ENCODE assay signal across 24 mouse cellular contexts in the genomic region with DNA sequence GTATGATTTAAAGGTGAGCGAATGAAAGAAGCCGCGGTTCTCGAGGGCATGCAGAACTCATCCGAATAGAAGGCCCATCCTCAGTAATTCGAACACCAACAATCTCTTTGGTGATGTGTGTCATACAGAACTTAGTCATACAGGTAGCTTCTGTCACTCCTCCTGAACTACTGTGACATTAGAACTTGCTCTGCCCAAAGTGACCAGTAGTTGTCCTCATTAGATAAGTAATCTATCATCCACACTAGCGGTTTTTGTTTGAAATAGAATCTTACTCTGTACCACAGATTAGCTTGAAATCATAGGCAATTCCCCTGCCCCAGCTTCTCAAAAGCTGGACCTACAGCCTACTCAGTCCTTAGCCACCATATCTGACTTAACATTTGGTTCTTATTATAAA.
A peak's percentile ranks its signal among the peaks of the same experiment; 100 is the strongest.
DNase-seq lines count a peak whose midpoint lies in the region; ATAC-seq and TF ChIP-seq lines count a peak whose summit lies in the region.
"Had no signal": no experiment of that assay in that cellular context is flagged by ENCODE, and none has a peak within 500 bp of the region (broad histone marks: within the 10 kb centered on the region; RNA-seq: fewer than 3 reads in every experiment).

No protein-coding gene starts in this region.

- H3K9ac ChIP-seq in liver, postnatal 0 days (replicated peaks): no peak overlapping the region
- H3K9ac ChIP-seq in stomach, postnatal 0 days (ENCODE audit: low read length): no peak overlapping the region
- H3K9ac ChIP-seq: embryonic facial prominence, embryonic 13.5 days; forebrain, postnatal 0 days; hindbrain, embryonic 15.5 days; liver, embryonic 14.5 days; neural tube, embryonic 13.5 days had no signal

- peak; percentile 47 for TF ChIP-seq CTCF in gastrocnemius, adult 2 months (IDR thresholded peaks at IDR 0.05)
- TF ChIP-seq CTCF in liver, postnatal 0 days (IDR thresholded peaks at IDR 0.05; ENCODE audit: low read depth): 0 out of 2 replicates have a peak, but pooled peaks have one; percentile 21
- TF ChIP-seq CTCF in stomach, postnatal 0 days (IDR thresholded peaks at IDR 0.05; ENCODE audit: low read depth): peak; percentile 37; the same call in 1 of the 2 replicates

- no peak for TF ChIP-seq EP300 in liver, postnatal 0 days (IDR thresholded peaks at IDR 0.05; ENCODE audit: low read depth)
- no peak for TF ChIP-seq EP300 in stomach, postnatal 0 days (optimal IDR thresholded peaks at IDR 0.05)

- H3K36me3 ChIP-seq in liver, postnatal 0 days (replicated peaks; ENCODE audit: insufficient read depth, low read length): no peaks in the 10 kb centered on the region
- no peaks in the 10 kb centered on the region for H3K36me3 ChIP-seq in stomach, postnatal 0 days (ENCODE audit: control insufficient read depth, insufficient read depth, low read length)
- H3K36me3 ChIP-seq: embryonic facial prominence, embryonic 13.5 days; G1E; hindbrain, embryonic 15.5 days; limb, embryonic 10.5 days; neural tube, embryonic 13.5 days had no signal

- H3K4me2 ChIP-seq in liver, postnatal 0 days (ENCODE audit: low read depth, low read length): no peak overlapping the region
- H3K4me2 ChIP-seq in stomach, postnatal 0 days (replicated peaks; ENCODE audit: low read depth): no peak overlapping the region
- H3K4me2 ChIP-seq: embryonic facial prominence, embryonic 13.5 days; hindbrain, embryonic 15.5 days; midbrain, embryonic 11.5 days; neural tube, embryonic 13.5 days had no signal

- H3K4me3 ChIP-seq in gastrocnemius, adult 2 months: no peak overlapping the region
- H3K4me3 ChIP-seq in liver, postnatal 0 days (ENCODE audit: low read depth, low read length): no peak overlapping the region
- H3K4me3 ChIP-seq in stomach, postnatal 0 days (ENCODE audit: low read depth, low read length): no peak overlapping the region
- H3K4me3 ChIP-seq: embryonic facial prominence, embryonic 13.5 days; hindbrain, embryonic 15.5 days; limb, embryonic 10.5 days; neural tube, embryonic 13.5 days had no signal

- no peaks in the 10 kb centered on the region for H3K27me3 ChIP-seq in liver, postnatal 0 days (ENCODE audit: insufficient read depth, low read length)
- no peaks in the 10 kb centered on the region for H3K27me3 ChIP-seq in stomach, postnatal 0 days (ENCODE audit: control insufficient read depth, insufficient read depth, low read length)
- H3K27me3 ChIP-seq: embryonic facial prominence, embryonic 13.5 days; hindbrain, embryonic 15.5 days; neural tube, embryonic 13.5 days had no signal

- DNase-seq in gastrocnemius, adult 2 months: no peak
- no peak for DNase-seq in gastrocnemius, adult 8-10 months (ENCODE audit: low spot score in 2 of 2)
- DNase-seq in liver, postnatal 0 days: no peak
- DNase-seq in liver: no peak
- no peak for DNase-seq in stomach, postnatal 0 days (ENCODE audit: low spot score)
- DNase-seq in frontal cortex, postnatal 25 days (ENCODE audit: low spot score in 2 of 2): no peak
- no peak for DNase-seq in heart, postnatal 4 days
- DNase-seq: adrenal gland, adult 2 months; cerebellum, adult 18-20 months; forebrain, postnatal 0 days; gastrocnemius, postnatal 10 days; heart, postnatal 14 days; kidney, adult 8-10 months; lung, postnatal 36 days; right cerebral cortex, postnatal 25 days; thymus, postnatal 25 days had no signal

- intact Hi-C loops in gastrocnemius, adult 2 months (cut with DNase I): no loop called here

- WGBS in liver, postnatal 0 days (ENCODE audit: insufficient replicate concordance): 82% methylated on average over 7 of the region's 7 CpGs
- WGBS in stomach, postnatal 0 days: 85% methylated on average over 7 of the region's 7 CpGs

- H3K9me3 ChIP-seq in liver, postnatal 0 days (ENCODE audit: low read length): no peaks in the 10 kb centered on the region
- H3K9me3 ChIP-seq in stomach, postnatal 0 days (ENCODE audit: control insufficient read depth, low read length): no peaks in the 10 kb centered on the region
- H3K9me3 ChIP-seq: embryonic facial prominence, embryonic 13.5 days; G1E; hindbrain, embryonic 15.5 days; limb, embryonic 10.5 days; neural tube, embryonic 13.5 days had no signal

- no peak overlapping the region for H3K27ac ChIP-seq in gastrocnemius, adult 2 months
- H3K27ac ChIP-seq in liver, postnatal 0 days (ENCODE audit: low read depth): no peak overlapping the region
- no peak overlapping the region for H3K27ac ChIP-seq in stomach, postnatal 0 days (replicated peaks)
- H3K27ac ChIP-seq: embryonic facial prominence, embryonic 13.5 days; hindbrain, embryonic 15.5 days; limb, embryonic 10.5 days; liver, embryonic 14.5 days; neural tube, embryonic 13.5 days had no signal

- ATAC-seq in liver, postnatal 0 days: no peak
- peak; percentile 65 for ATAC-seq in common myeloid progenitor, adult 5-6 weeks (replicated peaks; ENCODE audit: low read depth, poor library complexity, severe bottlenecking)
- no peak for ATAC-seq in stomach, postnatal 0 days (ENCODE audit: low FRiP score, low TSS enrichment)
- ATAC-seq: forebrain, postnatal 0 days had no signal

- H3K4me1 ChIP-seq in liver, postnatal 0 days (ENCODE audit: insufficient read depth): no peaks in the 10 kb centered on the region
- H3K4me1 ChIP-seq in stomach, postnatal 0 days (replicated peaks; ENCODE audit: control insufficient read depth, insufficient read depth): no peaks in the 10 kb centered on the region
- H3K4me1 ChIP-seq: embryonic facial prominence, embryonic 13.5 days; hindbrain, embryonic 15.5 days; limb, embryonic 10.5 days; neural tube, embryonic 13.5 days had no signal
